Mouse (Mus musculus) lung, adult 2 months (tissue): ENCODE results near the gene Kcnj10.

ENCODE experiments used
- CTCF ChIP-seq: fragments of 200-500 bp; IDR thresholded peaks from 2 replicates; pipeline ENCODE4 v1.5.1; 2011; ENCODE audit warnings: mild to moderate bottlenecking, low read length, control low read depth; ENCODE audit not compliant: insufficient read depth
- POLR2A ChIP-seq: fragments of 200-500 bp; IDR thresholded peaks from 2 replicates; pipeline ENCODE4 v1.6.1; 2011; ENCODE audit warnings: low read depth, mild to moderate bottlenecking, control low read depth, low read length, borderline replicate concordance; ENCODE audit errors: extremely low read depth

- no peak for TF ChIP-seq POLR2A
- TF ChIP-seq CTCF: peak; percentile 53
Measured at GRCm38 (mm10) chr1:172364684-172365083, 23.7 kb downstream of the Kcnj10 start.
